Mouse (Mus musculus) MEL (cell line): ENCODE measurements around the gene Crcp.

ENCODE experiments used
- BHLHE40 ChIP-seq: IDR thresholded peaks from 2 replicates; pipeline ENCODE4 v1.6.1; 2012; ENCODE audit warnings: low read depth, mild to moderate bottlenecking, inconsistent platforms, low read length, improper control_type of control experiment, borderline replicate concordance
- CTCF ChIP-seq, 3 experiments: IDR thresholded peaks in 2 of 3; conservative IDR thresholded peaks in 1 of 3; 2 replicates each; pipeline ENCODE4 v1.5.1; 2011 to 2012; ENCODE audit warnings: low read length in 3 of 3, low read depth in 2 of 3, mild to moderate bottlenecking in 2 of 3, improper control_type of control experiment in 1 of 3, inconsistent platforms in 1 of 3, mixed read lengths in 1 of 3, moderate library complexity in 1 of 3; ENCODE audit not compliant: control insufficient read depth in 1 of 3, insufficient read depth in 1 of 3, poor library complexity in 1 of 3, severe bottlenecking in 1 of 3
- EP300 ChIP-seq, 2 experiments: IDR thresholded peaks; 2 replicates each; pipeline ENCODE4 v1.6.1; 2011; ENCODE audit warnings: improper control_type of control experiment in 2 of 2, low read length in 2 of 2, low read depth in 1 of 2, mild to moderate bottlenecking in 1 of 2
- ETS1 ChIP-seq: IDR thresholded peaks from 2 replicates; pipeline ENCODE4 v1.6.1; 2012; ENCODE audit warnings: low read depth, mild to moderate bottlenecking, inconsistent platforms, low read length, improper control_type of control experiment, moderate library complexity
- KAT2A ChIP-seq: conservative IDR thresholded peaks from 2 replicates; pipeline ENCODE4 v1.6.1; 2012; ENCODE audit warnings: low read depth, low read length, improper control_type of control experiment, inconsistent platforms
- POLR2A ChIP-seq, 2 experiments: IDR thresholded peaks; 2 replicates each; pipeline ENCODE4 v1.6.1; 2011 to 2012; ENCODE audit warnings: low read length in 2 of 2, mild to moderate bottlenecking in 2 of 2, control low read depth in 1 of 2, improper control_type of control experiment in 1 of 2, low read depth in 1 of 2, moderate library complexity in 1 of 2; ENCODE audit not compliant: control insufficient read depth in 1 of 2, insufficient read depth in 1 of 2, poor library complexity in 1 of 2
- RAD21 ChIP-seq: IDR thresholded peaks from 2 replicates; pipeline ENCODE4 v1.6.1; 2011; ENCODE audit warnings: mild to moderate bottlenecking, low read depth, low read length, improper control_type of control experiment
- TAL1 ChIP-seq: IDR thresholded peaks from 2 replicates; pipeline ENCODE4 v1.6.1; 2012; ENCODE audit warnings: mild to moderate bottlenecking, inconsistent platforms, low read length, moderate library complexity, mixed read lengths
- TBP ChIP-seq: IDR thresholded peaks from 2 replicates; pipeline ENCODE4 v1.8.0; 2011; ENCODE audit warnings: low read depth, low read length, improper control_type of control experiment
- UBTF ChIP-seq: IDR thresholded peaks from 2 replicates; pipeline ENCODE4 v1.6.1; 2012; ENCODE audit warnings: low read depth, mild to moderate bottlenecking, inconsistent platforms, low read length, improper control_type of control experiment, moderate library complexity, borderline replicate concordance; ENCODE audit not compliant: insufficient read depth
- USF1 ChIP-seq: IDR thresholded peaks from 2 replicates; pipeline ENCODE4 v1.6.1; 2014; ENCODE audit warnings: low read depth, mild to moderate bottlenecking, inconsistent platforms, low read length, improper control_type of control experiment, moderate library complexity
- ZMIZ1 ChIP-seq: IDR thresholded peaks from 2 replicates; pipeline ENCODE4 v1.6.1; 2012; ENCODE audit warnings: low read depth, mild to moderate bottlenecking, inconsistent platforms, low read length, improper control_type of control experiment, moderate library complexity
- ZNF384 ChIP-seq: IDR thresholded peaks from 2 replicates; pipeline ENCODE4 v1.6.1; 2012; ENCODE audit warnings: low read depth, mild to moderate bottlenecking, inconsistent platforms, low read length, improper control_type of control experiment

GRCm38 (mm10) chr5:130008034-130008590 is 21.0 kb upstream of the Crcp start:
- TF ChIP-seq CTCF (IDR thresholded peaks at IDR 0.05 in 2 of 3, conservative IDR thresholded peaks at IDR 0.05 in 1 of 3; ENCODE audit: control insufficient read depth in 1 of 3, insufficient read depth in 1 of 3, low read depth in 2 of 3, low read length in 3 of 3, poor library complexity in 1 of 3, severe bottlenecking in 1 of 3), result no peak
- TF ChIP-seq ETS1, result no peak
- no peak for TF ChIP-seq KAT2A
- no peak for TF ChIP-seq TBP
- TF ChIP-seq UBTF, result no peak
- TF ChIP-seq ZMIZ1, result no peak
- no peak for TF ChIP-seq EP300 (IDR thresholded peaks at IDR 0.05; ENCODE audit: low read depth in 1 of 2, low read length in 2 of 2)
- no peak for TF ChIP-seq TAL1
- TF ChIP-seq POLR2A (IDR thresholded peaks at IDR 0.05; ENCODE audit: control insufficient read depth in 1 of 2, insufficient read depth in 1 of 2, low read depth in 1 of 2, low read length in 2 of 2, poor library complexity in 1 of 2), result no peak
- TF ChIP-seq BHLHE40, result no peak
- no peak for TF ChIP-seq RAD21
- peak; percentile 37 for TF ChIP-seq ZNF384
- TF ChIP-seq USF1, result no peak
